Mouse (Mus musculus) CH12.LX (cell line): ENCODE measurements around the gene Nos1. TPM values are rescaled to one million over a fixed set of nuclear protein-coding genes. Genes with fewer than 3 reads are reported as not detected.

Source experiments
- DNase-seq: peaks from one replicate; pipeline ENCODE4 v3.0.0-alpha.2; 2013; ENCODE audit errors: extremely low read depth
- H3K27ac ChIP-seq: 2 replicates; pipeline ENCODE4 v1.5.1; 2012; ENCODE audit warnings: low read depth, mild to moderate bottlenecking, control low read depth, moderate library complexity; ENCODE audit not compliant: insufficient read depth
- H3K27me3 ChIP-seq: replicated peaks from 2 replicates; pipeline ENCODE3; 2012; ENCODE audit warnings: inconsistent platforms
- H3K36me3 ChIP-seq, 2 experiments: replicated peaks in 1 of 2; 2 replicates each; pipeline versions ENCODE3 to v1.6.1; 2012; ENCODE audit warnings: inconsistent platforms in 1 of 2, low read length in 1 of 2, mild to moderate bottlenecking in 1 of 2, mixed read lengths in 1 of 2, moderate library complexity in 1 of 2; ENCODE audit not compliant: control insufficient read depth in 1 of 2, insufficient read depth in 1 of 2
- H3K4me1 ChIP-seq, 2 experiments: 2 replicates each; pipeline ENCODE4 v1.6.1; 2012; ENCODE audit warnings: inconsistent platforms in 1 of 2, moderate library complexity in 1 of 2; ENCODE audit not compliant: insufficient read depth in 2 of 2, control insufficient read depth in 1 of 2
- H3K4me2 ChIP-seq: 2 replicates; pipeline ENCODE4 v1.6.1; 2012; ENCODE audit warnings: low read depth, mild to moderate bottlenecking, control low read depth; ENCODE audit not compliant: poor library complexity, insufficient read depth, severe bottlenecking
- H3K4me3 ChIP-seq, 3 experiments: fragments of 150-350 bp in 1 of 3; sonication (generic) in 1 of 3; replicated peaks in 1 of 3; 2 replicates each; pipeline versions ENCODE3 to v1.5.1; 2011 to 2012; ENCODE audit warnings: low read depth in 2 of 3, low read length in 2 of 3, mild to moderate bottlenecking in 2 of 3, moderate library complexity in 2 of 3, control low read depth in 1 of 3, improper control_type of control experiment in 1 of 3, inconsistent platforms in 1 of 3, mixed read lengths in 1 of 3; ENCODE audit not compliant: poor library complexity in 1 of 3
- H3K79me2 ChIP-seq: replicated peaks from 2 replicates; pipeline ENCODE4 v1.6.1; 2012; ENCODE audit warnings: mild to moderate bottlenecking, moderate library complexity; ENCODE audit not compliant: control insufficient read depth, poor library complexity, insufficient read depth, severe bottlenecking; ENCODE audit errors: extremely low read depth
- H3K9ac ChIP-seq: 2 replicates; pipeline ENCODE4 v1.6.1; 2012; ENCODE audit warnings: low read depth, mild to moderate bottlenecking, control low read depth, moderate library complexity; ENCODE audit not compliant: insufficient read depth
- H3K9me3 ChIP-seq: replicated peaks from 2 replicates; pipeline ENCODE3; 2012; ENCODE audit warnings: low read length, inconsistent platforms, mixed read lengths
- CHD1 ChIP-seq: IDR thresholded peaks from 2 replicates; pipeline ENCODE4 v1.6.1; 2012; ENCODE audit warnings: low read depth, low read length, improper control_type of control experiment, inconsistent platforms
- ETS1 ChIP-seq: conservative IDR thresholded peaks from 2 replicates; pipeline ENCODE4 v1.6.1; 2012; ENCODE audit warnings: low read depth, mild to moderate bottlenecking, inconsistent platforms, low read length, improper control_type of control experiment, moderate library complexity
- HCFC1 ChIP-seq: IDR thresholded peaks from 2 replicates; pipeline ENCODE4 v1.6.1; 2012; ENCODE audit warnings: low read depth, mild to moderate bottlenecking, inconsistent platforms, low read length, improper control_type of control experiment
- JUN ChIP-seq: IDR thresholded peaks from 2 replicates; pipeline ENCODE4 v1.6.1; 2011; ENCODE audit warnings: low read depth, mild to moderate bottlenecking, low read length, improper control_type of control experiment, moderate library complexity; ENCODE audit not compliant: insufficient read depth
- JUND ChIP-seq: conservative IDR thresholded peaks from 2 replicates; pipeline ENCODE4 v1.6.1; 2011; ENCODE audit warnings: low read depth, low read length, improper control_type of control experiment
- MAFK ChIP-seq: IDR thresholded peaks from 2 replicates; pipeline ENCODE4 v1.6.1; 2011; ENCODE audit warnings: low read length, improper control_type of control experiment; ENCODE audit not compliant: insufficient replicate concordance
- MAZ ChIP-seq: IDR thresholded peaks from 2 replicates; pipeline ENCODE4 v1.6.1; 2012; ENCODE audit warnings: low read depth, mild to moderate bottlenecking, inconsistent platforms, low read length, improper control_type of control experiment, moderate library complexity
- MEF2A ChIP-seq: IDR thresholded peaks from 2 replicates; pipeline ENCODE4 v1.6.1; 2014; ENCODE audit warnings: low read depth, mild to moderate bottlenecking, inconsistent platforms, low read length, improper control_type of control experiment, borderline replicate concordance
- MXI1 ChIP-seq: IDR thresholded peaks from 2 replicates; pipeline ENCODE4 v1.6.1; 2011; ENCODE audit warnings: mild to moderate bottlenecking, low read depth, low read length, improper control_type of control experiment
- NELFE ChIP-seq: IDR thresholded peaks from 2 replicates; pipeline ENCODE4 v1.6.1; 2011; ENCODE audit warnings: low read depth, low read length, improper control_type of control experiment
- NRF1 ChIP-seq: IDR thresholded peaks from 2 replicates; pipeline ENCODE4 v1.6.1; 2014; ENCODE audit warnings: low read depth, mild to moderate bottlenecking, inconsistent platforms, low read length, improper control_type of control experiment, moderate library complexity
- PAX5 ChIP-seq: IDR thresholded peaks from 2 replicates; pipeline ENCODE4 v1.6.1; 2012; ENCODE audit warnings: low read length, inconsistent platforms, mixed read lengths
- POLR2A ChIP-seq: IDR thresholded peaks from 2 replicates; pipeline ENCODE4 v1.6.1; 2011; ENCODE audit warnings: low read depth, mild to moderate bottlenecking, improper control_type of control experiment, low read length
- POLR2AphosphoS2 ChIP-seq: IDR thresholded peaks from 2 replicates; pipeline ENCODE4 v1.6.1; 2011; ENCODE audit warnings: low read depth, low read length, improper control_type of control experiment
- RCOR1 ChIP-seq: conservative IDR thresholded peaks from 2 replicates; pipeline ENCODE4 v1.6.1; 2012; ENCODE audit warnings: low read depth, mild to moderate bottlenecking, inconsistent platforms, low read length, improper control_type of control experiment
- UBTF ChIP-seq: IDR thresholded peaks from 2 replicates; pipeline ENCODE4 v1.6.1; 2012; ENCODE audit warnings: low read depth, mild to moderate bottlenecking, inconsistent platforms, low read length, improper control_type of control experiment, moderate library complexity
- USF2 ChIP-seq: conservative IDR thresholded peaks from 2 replicates; pipeline ENCODE4 v1.6.1; 2011; ENCODE audit warnings: low read depth, low read length, improper control_type of control experiment
- ZKSCAN1 ChIP-seq: IDR thresholded peaks from 2 replicates; pipeline ENCODE4 v1.6.1; 2012; ENCODE audit warnings: low read depth, inconsistent platforms, low read length, improper control_type of control experiment, borderline replicate concordance
- ZNF384 ChIP-seq: IDR thresholded peaks from 2 replicates; pipeline ENCODE4 v1.6.1; 2012; ENCODE audit warnings: low read depth, low read length, improper control_type of control experiment, inconsistent platforms
- dilution Hi-C: fragments of 300-500 bp; cut with MboI; formaldehyde crosslinking; loops from 2 replicates; pipeline ENCODE4 v1.14.3; 2020; ENCODE audit warnings: low sequenced_read_pairs; ENCODE audit not compliant: extremely low pct_unique_long_range_greater_than_20kb, extremely low pct_ligation_motif_present
- in situ Hi-C: fragments of 300-500 bp; cut with MboI; formaldehyde crosslinking; loops from 3 replicates; pipeline ENCODE4 v1.14.3; 2019; ENCODE audit warnings: low sequenced_read_pairs, low pct_ligation_motif_present, low pct_unique_long_range_greater_than_20kb, mixed read lengths
- polyA plus RNA-seq: library from polyadenylated mRNA; unstranded; fragments of >175 nt; gene quantifications from 2 replicates; pipeline ENCODE4 v1.2.1, GENCODE M21; 2012; ENCODE audit warnings: low read depth; ENCODE audit not compliant: insufficient read length
- total RNA-seq, 2 experiments: library from RNA; depleted of rRNA; stranded (reverse); fragments of 300-350 nt in 1 of 2; fragments of >200 nt in 1 of 2; gene quantifications; 2 replicates each; pipeline ENCODE4 v1.2.3; 2012 to 2014

Nos1 gene
- total and polyA plus RNA-seq, 3 experiments = 2.4 to 17.0 (median 5.6) TPM

DNA sequence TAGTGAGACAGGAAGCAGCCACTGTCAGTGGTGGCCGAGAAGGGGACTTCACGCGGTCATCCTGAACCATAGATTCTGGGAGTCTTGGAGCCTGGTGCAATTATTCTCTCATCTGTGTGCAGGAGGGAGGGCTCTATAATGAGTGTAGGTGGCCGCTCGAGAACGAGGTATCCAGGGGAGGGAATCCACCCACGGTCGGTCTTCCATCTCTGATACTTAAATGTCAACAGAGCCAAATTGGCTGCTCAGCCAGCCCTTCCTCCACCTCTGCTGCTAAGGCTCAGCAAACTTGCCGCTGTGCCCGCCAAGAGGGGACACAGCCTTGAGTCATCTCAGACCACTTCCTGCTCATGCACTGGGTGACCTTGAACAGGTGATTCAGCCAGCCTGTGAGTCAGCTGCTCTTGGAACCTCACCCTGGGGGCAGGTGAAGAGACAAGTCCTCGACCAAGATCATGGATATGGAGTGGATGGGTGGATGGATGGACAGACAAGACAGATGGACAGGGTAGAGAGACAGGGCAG is 36.1 kb upstream of the Nos1 start:
- no peaks in the 10 kb centered on the region for H3K36me3 ChIP-seq
- H3K4me3 ChIP-seq = no peak overlapping the region
- in situ Hi-C loops = no loop called here
- H3K4me1 ChIP-seq = peaks cover 4 to 7% of the 10 kb centered on the region in 2 experiments; a peak in 2 of 4 replicates
- no peaks in the 10 kb centered on the region for H3K27me3 ChIP-seq
- H3K4me2 ChIP-seq = no peak overlapping the region
- TF ChIP-seq ETS1 (0 out of 2 replicates have a peak, but pooled peaks have one; percentile 9), POLR2A (no peak)
- TF ChIP-seq, all 38 proteins: peak for 1
- Histone ChIP-seq H3K79me2 (no peaks in the 10 kb centered on the region), H3K9me3 (no peaks in the 10 kb centered on the region), H3K9ac (no peak overlapping the region), H3K27ac (no peak overlapping the region)
- peak; percentile 14 for DNase-seq
- dilution Hi-C loops = no loop called here

DNA sequence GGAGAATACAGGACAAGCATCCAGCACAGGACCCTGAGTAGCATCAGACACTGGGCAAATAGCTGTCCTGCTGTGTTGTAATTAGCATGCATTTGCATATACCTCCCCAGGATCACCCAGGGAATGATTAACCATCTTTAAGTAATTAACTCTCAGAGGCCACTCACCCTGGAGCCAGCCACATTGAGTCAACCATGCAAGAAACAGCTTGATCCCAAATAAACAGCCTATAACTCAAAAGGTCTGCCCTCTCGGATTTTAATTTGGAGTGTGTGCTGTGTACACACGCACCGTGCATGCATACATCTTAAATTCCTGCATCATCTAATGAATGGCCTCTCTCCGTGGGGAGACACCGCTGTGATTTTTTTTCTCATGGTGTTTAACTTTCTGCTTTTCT is 31.5 kb upstream of the Nos1 start:
- Histone ChIP-seq H3K36me3 (no peaks in the 10 kb centered on the region), H3K4me3 (no peak overlapping the region), H3K9ac (no peak overlapping the region), H3K79me2 (no peaks in the 10 kb centered on the region), H3K27me3 (no peaks in the 10 kb centered on the region), H3K4me2 (no peak overlapping the region), H3K4me1 (peaks cover 4 to 12% of the 10 kb centered on the region in 2 experiments; a peak in 2 of 4 replicates), H3K9me3 (no peaks in the 10 kb centered on the region), H3K27ac (no peak overlapping the region)
- dilution Hi-C loops (no loop called here), in situ Hi-C loops (no loop called here)
- no peak for DNase-seq
- TF ChIP-seq CHD1 = no peak
- no peak for TF ChIP-seq POLR2AphosphoS2
- no peak for TF ChIP-seq USF2
- TF ChIP-seq ZKSCAN1 = no peak
- no peak for TF ChIP-seq JUND
- TF ChIP-seq RCOR1 = no peak
- no peak for TF ChIP-seq NRF1
- TF ChIP-seq MAZ = no peak
- no peak for TF ChIP-seq MEF2A
- TF ChIP-seq PAX5 = no peak
- TF ChIP-seq ZNF384 = no peak
- no peak for TF ChIP-seq UBTF
- no peak for TF ChIP-seq JUN
- no peak for TF ChIP-seq HCFC1
- no peak for TF ChIP-seq NELFE
- TF ChIP-seq MXI1 = no peak
- no peak for TF ChIP-seq POLR2A
- no peak for TF ChIP-seq MAFK
